Mouse (Mus musculus): ENCODE measurements around the gene Ecel1.

Ecel1 gene

GRCm38 (mm10) chr1:87170458-87170857 is 14.1 kb upstream of the Ecel1 start:
- in situ Hi-C loops (cut with MboI): no loop called here

GRCm38 (mm10) chr1:87164796-87165184 is 8.5 kb upstream of the Ecel1 start:
- in situ Hi-C loops (cut with MboI): no loop called here

GRCm38 (mm10) chr1:87164164-87164795 is 8.0 kb upstream of the Ecel1 start:
- in situ Hi-C loops (cut with MboI): no loop called here

- in situ Hi-C loops (cut with MboI): no loop called here
Measured at GRCm38 (mm10) chr1:87159396-87159795, 3.1 kb upstream of the Ecel1 start.

- in situ Hi-C loops (cut with MboI): no loop called here
Measured at GRCm38 (mm10) chr1:87155531-87156198, 656 bp downstream of the Ecel1 start.

- in situ Hi-C loops (cut with MboI): no loop called here
Measured at GRCm38 (mm10) chr1:87154501-87155120, 1.7 kb downstream of the Ecel1 start.

- in situ Hi-C loops (cut with MboI): no loop called here
Measured at GRCm38 (mm10) chr1:87153776-87154500, 2.4 kb downstream of the Ecel1 start.

- in situ Hi-C loops (cut with MboI): no loop called here
Measured at GRCm38 (mm10) chr1:87151286-87151685, 5.0 kb downstream of the Ecel1 start.

GRCm38 (mm10) chr1:87149422-87149821 is 6.9 kb downstream of the Ecel1 start:
- in situ Hi-C loops (cut with MboI): no loop called here

- in situ Hi-C loops (cut with MboI): no loop called here
Measured at GRCm38 (mm10) chr1:87143141-87143540, 13.2 kb downstream of the Ecel1 start.

- in situ Hi-C loops (cut with MboI): no loop called here
Measured at GRCm38 (mm10) chr1:87142456-87142855, 13.9 kb downstream of the Ecel1 start.

GRCm38 (mm10) chr1:87141550-87141949 is 14.8 kb downstream of the Ecel1 start:
- in situ Hi-C loops (cut with MboI): no loop called here

- in situ Hi-C loops (cut with MboI): no loop called here
Measured at GRCm38 (mm10) chr1:87131803-87132202, 24.5 kb downstream of the Ecel1 start.

GRCm38 (mm10) chr1:87127206-87128030 is 28.9 kb downstream of the Ecel1 start:
- in situ Hi-C loops (cut with MboI): no loop called here

GRCm38 (mm10) chr1:87124673-87125072 is 31.6 kb downstream of the Ecel1 start, which contains the start of gene Akp3:
Gene Akp3 (plus strand): TSS chr1:87124973.
- in situ Hi-C loops (cut with MboI): no loop called here

GRCm38 (mm10) chr1:87114784-87115183 is 41.5 kb downstream of the Ecel1 start:
- in situ Hi-C loops (cut with MboI): no loop called here

GRCm38 (mm10) chr1:87111719-87112354 is 44.5 kb downstream of the Ecel1 start:
- in situ Hi-C loops (cut with MboI): no loop called here

GRCm38 (mm10) chr1:87108564-87108963 is 47.8 kb downstream of the Ecel1 start:
- in situ Hi-C loops (cut with MboI): no loop called here

- in situ Hi-C loops (cut with MboI): no loop called here
Measured at GRCm38 (mm10) chr1:87106536-87106935, 49.8 kb downstream of the Ecel1 start.

- in situ Hi-C loops (cut with MboI): no loop called here
Measured at GRCm38 (mm10) chr1:87103936-87104335, 52.4 kb downstream of the Ecel1 start.

- in situ Hi-C loops (cut with MboI): no loop called here
Measured at GRCm38 (mm10) chr1:87102114-87102513, 54.2 kb downstream of the Ecel1 start.

All from mature B cell (primary cell).